Mouse (Mus musculus) embryonic fibroblast, embryonic 13.5 days (primary cell): ENCODE measurements around the gene Gm6169.

Source experiments
- CTCF ChIP-seq: IDR thresholded peaks from 2 replicates; pipeline ENCODE4 v1.5.1; 2011; ENCODE audit warnings: mild to moderate bottlenecking, control low read depth, low read length, moderate library complexity, borderline replicate concordance; ENCODE audit not compliant: insufficient read depth
- POLR2A ChIP-seq: IDR thresholded peaks from 2 replicates; pipeline ENCODE4 v1.6.1; 2011; ENCODE audit warnings: low read depth, mild to moderate bottlenecking, control low read depth, low read length, moderate library complexity

GRCm38 (mm10) chr13:97080201-97080600 is 18.8 kb downstream of the Gm6169 start:
- TF ChIP-seq POLR2A (no peak), CTCF (no peak)
